Mouse (Mus musculus) lung, postnatal 0 days (tissue): ENCODE results near the gene Gpd1. TPM values are rescaled to one million over a fixed set of nuclear protein-coding genes. Genes with fewer than 3 reads are reported as not detected.
A peak's percentile ranks its signal among the peaks of the same experiment; 100 is the strongest.

Experiments used
- ATAC-seq: fragments of 200-750 bp; cut with Nextera tagmentation; 2 replicates; pipeline ENCODE4 v1.8.0; 2017; ENCODE audit warnings: moderate library complexity
- DNase-seq: peaks from one replicate; pipeline ENCODE4 v3.0.0-alpha.2; 2016; ENCODE audit warnings: low spot score
- H3K27ac ChIP-seq: fragments of 300-500 bp; sonication (generic); 2 replicates; pipeline ENCODE4 v1.5.1; 2014; ENCODE audit warnings: antibody characterized with exemption, mild to moderate bottlenecking, low read length, mixed read lengths
- H3K27me3 ChIP-seq: fragments of 300-500 bp; sonication (generic); replicated peaks from 2 replicates; pipeline ENCODE4 v1.6.1; 2014; ENCODE audit warnings: low read length, mixed read lengths; ENCODE audit not compliant: insufficient read depth
- H3K36me3 ChIP-seq: fragments of 300-500 bp; sonication (generic); 2 replicates; pipeline ENCODE4 v1.6.1; 2014; ENCODE audit warnings: low read length, mixed read lengths; ENCODE audit not compliant: insufficient read depth
- H3K4me1 ChIP-seq: fragments of 300-500 bp; sonication (generic); 2 replicates; pipeline ENCODE4 v1.6.1; 2014; ENCODE audit warnings: antibody characterized with exemption, low read depth, low read length, mixed read lengths; ENCODE audit not compliant: insufficient read depth
- H3K4me2 ChIP-seq: fragments of 300-500 bp; sonication (generic); replicated peaks from 2 replicates; pipeline ENCODE4 v1.6.1; 2014; ENCODE audit warnings: low read depth, mild to moderate bottlenecking, low read length, moderate library complexity, mixed read lengths
- H3K4me3 ChIP-seq: fragments of 300-500 bp; sonication (generic); 2 replicates; pipeline ENCODE4 v1.5.1; 2014; ENCODE audit warnings: low read depth, low read length
- H3K9ac ChIP-seq: fragments of 300-500 bp; sonication (generic); replicated peaks from 2 replicates; pipeline ENCODE4 v1.6.1; 2014; ENCODE audit warnings: low read depth, mild to moderate bottlenecking
- H3K9me3 ChIP-seq: fragments of 300-500 bp; sonication (generic); 2 replicates; pipeline ENCODE4 v1.6.1; 2016; ENCODE audit warnings: low read length, mixed read lengths
- CTCF ChIP-seq: IDR thresholded peaks from 2 replicates; pipeline ENCODE4 v1.5.1; 2016; ENCODE audit warnings: antibody characterized with exemption, mild to moderate bottlenecking
- EP300 ChIP-seq: IDR thresholded peaks from 2 replicates; pipeline ENCODE4 v1.6.1; 2016; ENCODE audit warnings: antibody characterized with exemption, mild to moderate bottlenecking, control low read depth
- WGBS: fragments of 180-500 bp; shearing (Covaris S2); extraction: QIAGEN DNeasy Blood & Tissue Kit; methylation state at CpG from one replicate; pipeline ENCODE4 v1.1.7; 2014; 5-methylcytosine and 5-hydroxymethylcytosine counted together
- polyA plus RNA-seq: library from polyadenylated mRNA; unstranded; fragments of >200 nt; fragmentation: Nextera tagmentation; extraction: Ambion mirVana; gene quantifications from 2 replicates; pipeline ENCODE4 v1.2.1, GENCODE M21; 2015

Gpd1 gene
- polyA plus RNA-seq, 1 experiment from 2014 or later: 13.2 TPM

DNA sequence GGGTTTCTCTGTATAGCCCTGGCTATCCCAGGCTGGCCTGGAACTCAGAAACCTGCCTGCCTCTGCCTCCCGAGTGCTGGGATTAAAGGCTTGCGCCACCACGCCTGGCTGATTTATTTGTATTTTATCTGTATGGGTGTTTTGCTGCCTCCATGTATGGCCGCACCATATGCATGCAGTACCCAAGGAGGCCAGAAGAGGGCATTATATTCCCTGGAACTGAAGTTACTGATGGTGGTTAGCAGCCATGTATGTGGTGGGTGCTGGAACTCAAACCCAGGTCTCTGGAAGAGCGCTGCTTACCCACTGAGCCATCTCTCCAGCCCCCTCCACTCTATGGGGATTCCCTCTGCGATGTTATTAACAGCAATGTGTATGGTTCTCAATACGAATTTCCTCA, 34.4 kb upstream of the Gpd1 start:
- TF ChIP-seq EP300 (no peak), CTCF (peak; percentile 53)
- ATAC-seq: no peak
- no peaks in the 10 kb centered on the region for H3K27me3 ChIP-seq

DNA sequence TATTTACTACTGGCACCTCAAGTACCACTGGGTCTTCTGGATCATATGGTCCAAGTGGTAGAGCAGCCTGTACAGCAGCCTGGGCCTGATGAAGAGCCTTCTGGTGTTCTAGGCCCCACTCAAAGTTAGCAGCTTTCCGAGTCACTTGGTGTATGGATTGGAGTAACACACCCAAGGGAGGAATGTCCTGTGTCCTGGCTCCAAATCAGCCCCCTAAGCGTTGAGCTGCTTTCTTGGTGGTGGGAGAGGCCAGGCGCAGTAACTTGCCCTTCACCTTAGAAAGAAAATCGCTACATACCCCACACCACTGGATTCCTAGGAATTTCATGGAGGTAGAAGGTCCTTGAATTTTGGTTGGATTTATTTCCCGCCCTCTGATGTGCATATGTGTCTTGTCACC, 33.2 kb upstream of the Gpd1 start:
- ATAC-seq (no peak), DNase-seq (no peak)
- Histone ChIP-seq H3K36me3 (no peaks in the 10 kb centered on the region), H3K4me2 (no peak overlapping the region), H3K9me3 (no peaks in the 10 kb centered on the region), H3K4me1 (no peaks in the 10 kb centered on the region), H3K27ac (no peak overlapping the region), H3K4me3 (no peak overlapping the region), H3K27me3 (no peaks in the 10 kb centered on the region), H3K9ac (no peak overlapping the region)
- 88% methylated on average over 5 of the region's 5 CpGs for WGBS
- no peak for TF ChIP-seq EP300
- no peak for TF ChIP-seq CTCF

More for the DNA sequence above, 34.4 kb upstream of the Gpd1 start:
- 92% methylated on average over 7 of the region's 7 CpGs for WGBS
- no peak overlapping the region for H3K4me2 ChIP-seq
- no peak for DNase-seq
- H3K27ac ChIP-seq: no peak overlapping the region
- no peaks in the 10 kb centered on the region for H3K36me3 ChIP-seq
- no peaks in the 10 kb centered on the region for H3K9me3 ChIP-seq
- H3K4me1 ChIP-seq: no peaks in the 10 kb centered on the region
- H3K4me3 ChIP-seq: no peak overlapping the region
- no peak overlapping the region for H3K9ac ChIP-seq

- H3K9ac ChIP-seq: no peak overlapping the region
- WGBS: 4% methylated on average over 4 of the region's 4 CpGs
- ATAC-seq (peak; percentile 64), DNase-seq (peak; percentile 92)
- H3K27me3 ChIP-seq: 0 out of 2 replicates have a peak, but pooled peaks cover 4% of the 10 kb centered on the region
- peak; percentile 96 for TF ChIP-seq CTCF
- TF ChIP-seq EP300: no peak
- H3K36me3 ChIP-seq: no peaks in the 10 kb centered on the region
- no peak overlapping the region for H3K4me2 ChIP-seq
- H3K4me1 ChIP-seq: no peaks in the 10 kb centered on the region
- no peak overlapping the region for H3K27ac ChIP-seq
- no peaks in the 10 kb centered on the region for H3K9me3 ChIP-seq
- H3K4me3 ChIP-seq: no peak overlapping the region
Measured at GRCm38 (mm10) chr15:99688712-99689111, 28.6 kb upstream of the Gpd1 start.

DNA sequence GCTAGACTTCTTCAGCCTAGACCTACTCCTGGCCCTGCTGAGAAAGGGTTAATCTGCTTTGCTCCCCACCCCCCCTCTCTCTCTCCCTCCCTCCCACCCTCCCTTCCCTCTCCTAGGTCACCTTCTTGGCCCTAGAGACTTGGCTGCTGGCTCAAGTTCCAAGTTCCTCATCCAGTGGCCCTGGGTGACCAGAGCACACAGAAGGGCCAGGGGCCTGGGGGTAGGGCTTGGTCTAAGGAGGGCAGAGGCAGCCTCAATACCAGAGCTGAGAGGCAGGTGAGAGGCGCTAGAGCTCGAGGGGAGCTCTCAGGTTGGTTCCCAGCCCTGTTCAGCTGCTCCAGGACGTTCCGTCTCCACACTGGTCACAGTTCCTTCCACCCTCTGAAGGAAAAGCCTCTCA, 26.4 kb upstream of the Gpd1 start:
- no peak overlapping the region for H3K4me2 ChIP-seq
- DNase-seq (no peak), ATAC-seq (peak; percentile 54)
- no peaks in the 10 kb centered on the region for H3K4me1 ChIP-seq
- TF ChIP-seq EP300 (no peak), CTCF (no peak)
- 0 out of 2 replicates have a peak, but pooled peaks cover 4% of the 10 kb centered on the region for H3K27me3 ChIP-seq
- no peaks in the 10 kb centered on the region for H3K9me3 ChIP-seq
- H3K36me3 ChIP-seq: no peaks in the 10 kb centered on the region
- no peak overlapping the region for H3K27ac ChIP-seq
- 10% methylated on average over 4 of the region's 4 CpGs for WGBS
- H3K4me3 ChIP-seq: no peak overlapping the region
- no peak overlapping the region for H3K9ac ChIP-seq

GRCm38 (mm10) chr15:99691976-99692375, 25.3 kb upstream of the Gpd1 start:
- H3K4me1 ChIP-seq: no peaks in the 10 kb centered on the region
- H3K4me2 ChIP-seq: no peak overlapping the region
- ATAC-seq (no peak), DNase-seq (no peak)
- H3K9ac ChIP-seq: no peak overlapping the region
- H3K27ac ChIP-seq: no peak overlapping the region
- TF ChIP-seq EP300 (no peak), CTCF (no peak)
- no peaks in the 10 kb centered on the region for H3K36me3 ChIP-seq
- no peak overlapping the region for H3K4me3 ChIP-seq
- no peaks in the 10 kb centered on the region for H3K9me3 ChIP-seq
- WGBS: 37% methylated on average over 9 of the region's 9 CpGs
- H3K27me3 ChIP-seq: 0 out of 2 replicates have a peak, but pooled peaks cover 4% of the 10 kb centered on the region

DNA sequence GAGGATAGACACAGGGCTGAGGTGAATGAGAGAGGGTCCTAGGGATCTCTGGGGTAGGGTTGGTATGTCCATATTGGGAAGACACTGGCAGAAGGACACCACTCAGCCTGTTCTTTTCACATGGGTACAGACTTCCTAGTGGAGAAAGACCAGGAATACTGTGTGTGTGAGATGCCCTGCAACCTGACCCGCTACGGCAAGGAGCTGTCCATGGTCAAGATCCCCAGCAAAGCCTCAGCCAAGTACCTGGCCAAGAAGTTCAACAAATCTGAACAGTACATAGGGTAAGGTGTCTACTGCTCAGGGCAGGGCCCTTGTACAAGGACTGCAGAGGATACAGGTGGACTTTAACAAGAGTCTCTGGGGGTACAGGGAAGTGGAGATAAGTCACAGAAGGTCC, 20.0 kb upstream of the Gpd1 start:
- no peak overlapping the region for H3K4me2 ChIP-seq
- no peaks in the 10 kb centered on the region for H3K9me3 ChIP-seq
- no peak overlapping the region for H3K27ac ChIP-seq
- DNase-seq: no peak
- no peaks in the 10 kb centered on the region for H3K27me3 ChIP-seq
- 5% methylated on average over 2 of the region's 2 CpGs for WGBS
- ATAC-seq: no peak
- no peak for TF ChIP-seq EP300
- TF ChIP-seq CTCF: no peak
- H3K36me3 ChIP-seq: no peaks in the 10 kb centered on the region
- H3K9ac ChIP-seq: no peak overlapping the region
- no peak overlapping the region for H3K4me3 ChIP-seq
- H3K4me1 ChIP-seq: 0 out of 2 replicates have a peak, but pooled peaks cover 3% of the 10 kb centered on the region

DNA sequence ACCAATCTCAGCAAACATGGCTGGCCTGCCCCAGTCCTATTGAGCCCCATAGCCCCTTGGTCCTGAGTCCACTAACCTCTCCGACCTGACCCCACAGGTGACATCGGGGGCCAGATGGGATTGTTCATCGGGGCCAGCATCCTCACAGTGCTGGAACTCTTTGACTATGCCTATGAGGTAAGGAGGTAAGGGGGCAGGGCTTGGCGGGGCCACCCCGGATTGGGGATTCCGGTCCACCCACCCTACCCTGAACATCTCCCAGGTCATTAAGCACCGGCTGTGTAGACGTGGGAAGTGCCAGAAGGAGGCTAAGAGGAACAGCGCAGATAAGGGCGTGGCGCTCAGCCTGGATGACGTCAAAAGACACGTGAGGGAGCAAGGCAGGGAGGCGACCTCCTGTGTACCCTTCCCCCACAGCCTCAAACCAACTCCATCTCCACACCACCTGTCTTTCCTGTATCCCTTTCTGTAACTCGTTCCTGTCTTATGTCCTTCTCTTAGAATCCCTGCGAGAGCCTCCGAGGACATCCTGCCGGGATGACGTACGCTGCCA, 18.7 kb upstream of the Gpd1 start:
- Histone ChIP-seq H3K9me3 (no peaks in the 10 kb centered on the region), H3K4me2 (no peak overlapping the region), H3K4me1 (0 out of 2 replicates have a peak, but pooled peaks cover 3% of the 10 kb centered on the region), H3K27ac (no peak overlapping the region), H3K4me3 (no peak overlapping the region), H3K36me3 (no peaks in the 10 kb centered on the region), H3K27me3 (no peaks in the 10 kb centered on the region), H3K9ac (no peak overlapping the region)
- WGBS: 30% methylated on average over 20 of the region's 20 CpGs
- no peak for TF ChIP-seq CTCF
- no peak for TF ChIP-seq EP300
- DNase-seq (no peak), ATAC-seq (no peak)
